Mouse (Mus musculus): ENCODE results near the gene R3hdml. TPM values are rescaled to one million over a fixed set of nuclear protein-coding genes. Genes with fewer than 3 reads are reported as not detected.

R3hdml gene
- polyA plus RNA-seq, 1 experiment from 2014 or later: 0.20 TPM

DNA sequence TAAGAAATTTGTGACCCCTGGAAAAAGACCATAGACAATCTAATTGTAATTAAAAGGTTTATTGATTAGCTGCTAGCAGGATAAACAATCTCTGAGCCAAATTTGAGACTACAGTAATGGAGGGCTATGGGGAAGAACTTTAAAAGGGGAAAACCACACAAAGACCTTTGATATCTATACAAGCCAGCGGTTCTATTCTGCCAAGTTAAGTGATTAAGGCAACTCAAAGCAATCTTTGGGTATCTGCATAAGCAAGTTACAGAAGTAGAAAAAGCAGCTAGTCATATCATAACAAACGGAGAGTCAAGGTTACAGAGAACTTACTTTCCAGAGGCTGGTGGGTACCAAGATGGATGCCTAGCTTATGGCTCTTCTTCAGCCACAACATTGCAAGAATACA, 35.4 kb downstream of the R3hdml start:
- Histone ChIP-seq H3K9ac (ENCODE audit: low read depth, low read length) (no peak overlapping the region), H3K27ac (ENCODE audit: low read length) (no peak overlapping the region), H3K4me3 (ENCODE audit: low read length) (no peak overlapping the region), H3K27me3 (replicated peaks; ENCODE audit: control insufficient read depth, insufficient read depth, low read length) (no peaks in the 10 kb centered on the region), H3K36me3 (ENCODE audit: control insufficient read depth, insufficient read depth, low read length) (no peaks in the 10 kb centered on the region), H3K9me3 (ENCODE audit: control insufficient read depth, low read length) (no peaks in the 10 kb centered on the region), H3K4me1 (ENCODE audit: control insufficient read depth, insufficient read depth, low read length) (peaks cover 6% of the 10 kb centered on the region), H3K4me2 (ENCODE audit: low read depth, low read length) (no peak overlapping the region)
- 83% methylated on average over 2 of the region's 2 CpGs for WGBS
- ATAC-seq: no peak

DNA sequence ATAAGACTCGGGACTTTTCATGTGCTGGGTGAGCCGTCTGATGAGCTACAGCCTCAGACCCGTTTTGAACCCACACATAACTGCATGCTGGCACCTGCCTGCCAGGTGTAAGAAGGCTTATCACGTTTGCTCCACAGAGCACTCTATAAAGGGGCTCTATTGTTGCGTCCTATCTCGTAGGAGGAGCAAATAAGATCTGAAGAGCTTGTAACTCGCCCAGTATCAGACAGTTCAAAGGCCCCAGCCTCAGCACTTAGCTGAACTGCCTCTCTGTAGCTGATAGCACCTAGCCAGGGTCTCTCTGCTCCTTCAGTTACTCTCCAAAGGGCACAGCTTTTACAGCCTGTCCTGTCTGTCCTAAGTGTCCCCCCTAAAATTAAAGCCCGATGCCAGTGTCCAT, 38.3 kb downstream of the R3hdml start:
- ATAC-seq: peak; percentile 77
- WGBS: 34% methylated on average over 8 of the region's 8 CpGs

DNA sequence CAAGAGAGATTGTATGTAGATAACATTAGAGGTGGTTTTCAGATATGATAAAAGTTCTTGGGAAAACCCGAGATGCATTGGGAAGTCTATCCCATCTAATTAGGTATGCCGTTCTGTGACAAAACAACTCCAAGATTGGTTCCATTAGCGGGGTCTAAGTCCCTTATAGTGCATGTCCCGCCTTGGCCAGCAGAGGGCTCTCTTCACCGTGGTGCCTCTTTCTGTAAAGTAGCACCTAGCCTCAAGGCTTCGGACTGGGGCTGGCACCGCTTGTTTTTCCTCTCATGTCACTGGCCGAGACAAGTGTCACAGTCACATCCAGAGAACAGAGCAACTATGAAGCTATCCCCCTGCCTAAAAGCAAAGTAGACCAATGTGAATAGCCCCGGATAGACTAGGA, 39.8 kb downstream of the R3hdml start:
- WGBS: 13% methylated on average over 9 of the region's 9 CpGs

More for the DNA sequence above, 38.3 kb downstream of the R3hdml start:
- Histone ChIP-seq H3K36me3 (ENCODE audit: control insufficient read depth, insufficient read depth, low read length) (no peaks in the 10 kb centered on the region), H3K4me3 (ENCODE audit: low read length) (no peak overlapping the region), H3K4me1 (ENCODE audit: control insufficient read depth, insufficient read depth, low read length) (peaks cover 10% of the 10 kb centered on the region), H3K4me2 (ENCODE audit: low read depth, low read length) (no peak overlapping the region), H3K9me3 (ENCODE audit: control insufficient read depth, low read length) (no peaks in the 10 kb centered on the region), H3K27me3 (replicated peaks; ENCODE audit: control insufficient read depth, insufficient read depth, low read length) (no peaks in the 10 kb centered on the region), H3K9ac (ENCODE audit: low read depth, low read length) (no peak overlapping the region), H3K27ac (ENCODE audit: low read length) (peak overlapping the region; percentile 62)

DNA sequence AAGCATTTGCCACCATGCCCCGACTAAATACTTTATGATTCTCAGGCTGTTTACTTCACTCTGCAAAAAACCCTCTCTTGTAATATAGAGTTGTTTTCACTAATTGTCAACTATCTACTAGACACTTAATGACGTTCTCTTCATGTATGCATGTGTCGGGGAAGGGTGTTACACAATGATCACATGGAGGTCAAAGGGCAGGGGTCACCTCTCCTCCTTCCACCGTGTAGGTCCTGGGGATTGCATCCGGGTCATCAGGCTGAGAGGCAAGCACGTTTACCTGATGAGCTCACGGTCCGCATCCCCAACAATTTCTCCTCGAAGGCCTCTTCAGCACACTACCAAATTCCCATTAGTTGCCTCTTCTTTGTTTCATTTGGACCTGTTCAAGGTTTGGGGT, 41.1 kb downstream of the R3hdml start:
- WGBS: 81% methylated on average over 9 of the region's 9 CpGs
- Histone ChIP-seq H3K4me2 (ENCODE audit: low read depth, low read length) (no peak overlapping the region), H3K36me3 (ENCODE audit: control insufficient read depth, insufficient read depth, low read length) (no peaks in the 10 kb centered on the region), H3K27me3 (replicated peaks; ENCODE audit: control insufficient read depth, insufficient read depth, low read length) (no peaks in the 10 kb centered on the region), H3K9ac (ENCODE audit: low read depth, low read length) (no peak overlapping the region), H3K27ac (ENCODE audit: low read length) (no peak overlapping the region), H3K4me3 (ENCODE audit: low read length) (no peak overlapping the region), H3K9me3 (ENCODE audit: control insufficient read depth, low read length) (no peaks in the 10 kb centered on the region), H3K4me1 (ENCODE audit: control insufficient read depth, insufficient read depth, low read length) (peaks cover 17% of the 10 kb centered on the region)
- no peak for ATAC-seq

More for the DNA sequence above, 39.8 kb downstream of the R3hdml start:
- H3K9me3 ChIP-seq (ENCODE audit: control insufficient read depth, low read length): no peaks in the 10 kb centered on the region
- H3K36me3 ChIP-seq (ENCODE audit: control insufficient read depth, insufficient read depth, low read length): no peaks in the 10 kb centered on the region
- ATAC-seq: no peak
- H3K4me1 ChIP-seq (ENCODE audit: control insufficient read depth, insufficient read depth, low read length): peaks cover 17% of the 10 kb centered on the region
- H3K9ac ChIP-seq (ENCODE audit: low read depth, low read length): peak overlapping the region; percentile 6; the same call in 1 of the 2 replicates
- no peak overlapping the region for H3K4me3 ChIP-seq (ENCODE audit: low read length)
- H3K27me3 ChIP-seq (replicated peaks; ENCODE audit: control insufficient read depth, insufficient read depth, low read length): no peaks in the 10 kb centered on the region
- H3K4me2 ChIP-seq (ENCODE audit: low read depth, low read length): no peak overlapping the region
- no peak overlapping the region for H3K27ac ChIP-seq (ENCODE audit: low read length)

DNA sequence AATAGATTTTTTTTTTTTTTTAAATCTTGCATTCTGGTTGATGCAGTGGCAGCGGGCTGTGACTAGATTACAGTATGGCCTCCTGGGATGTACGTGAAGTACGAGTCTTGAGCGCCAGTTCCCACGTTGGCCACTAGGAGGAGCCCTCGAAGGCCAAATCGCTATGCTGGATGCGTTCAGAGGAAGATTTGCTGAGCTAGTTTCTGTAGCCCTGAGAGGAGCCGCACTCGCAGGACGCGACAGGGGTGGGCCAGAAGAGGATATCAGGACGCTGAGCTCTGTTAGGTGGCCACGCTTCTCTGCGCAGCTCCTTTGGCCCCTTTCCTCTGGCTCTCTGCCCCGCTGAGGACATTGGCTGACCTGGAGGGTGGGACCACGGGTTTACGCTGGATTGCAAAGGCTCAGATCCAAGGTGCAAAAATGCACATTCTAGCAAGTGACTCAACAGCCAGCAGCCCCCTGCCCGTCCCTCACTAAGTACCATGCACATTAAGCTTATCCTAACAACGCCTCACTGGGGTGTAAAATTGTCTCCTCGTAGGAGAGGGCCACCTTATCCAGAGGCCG, 42.9 kb downstream of the R3hdml start:
- H3K27ac ChIP-seq (ENCODE audit: low read length): peak overlapping the region; percentile 71
- peak overlapping the region; percentile 31 for H3K4me3 ChIP-seq (ENCODE audit: low read length)
- H3K4me1 ChIP-seq (ENCODE audit: control insufficient read depth, insufficient read depth, low read length): peaks cover 19% of the 10 kb centered on the region
- peak; percentile 39 for ATAC-seq
- peak overlapping the region; percentile 66 for H3K9ac ChIP-seq (ENCODE audit: low read depth, low read length)
- no peaks in the 10 kb centered on the region for H3K36me3 ChIP-seq (ENCODE audit: control insufficient read depth, insufficient read depth, low read length)
- H3K27me3 ChIP-seq (replicated peaks; ENCODE audit: control insufficient read depth, insufficient read depth, low read length): no peaks in the 10 kb centered on the region
- 7% methylated on average over 22 of the region's 22 CpGs for WGBS
- peak overlapping the region; percentile 63 for H3K4me2 ChIP-seq (ENCODE audit: low read depth, low read length)
- H3K9me3 ChIP-seq (ENCODE audit: control insufficient read depth, low read length): no peaks in the 10 kb centered on the region

DNA sequence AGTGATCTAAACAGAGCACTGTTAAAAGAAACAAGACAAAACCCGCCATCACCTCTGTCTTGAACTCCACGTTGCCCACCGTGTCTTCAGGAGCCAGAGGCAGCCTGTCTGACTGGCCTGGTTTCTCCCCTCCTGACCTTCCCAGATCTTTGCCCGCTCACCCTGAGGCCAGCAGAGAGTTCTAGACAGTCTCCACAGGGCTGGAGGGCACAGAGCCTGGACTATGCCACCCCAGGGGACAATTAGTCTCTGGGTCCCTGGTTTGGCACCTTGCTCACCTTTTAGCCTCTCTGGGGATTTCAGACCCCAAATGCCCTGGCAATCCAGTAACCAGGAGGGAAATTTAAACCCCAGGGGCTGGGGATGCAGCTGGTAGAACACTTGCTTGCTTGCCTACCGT, 45.3 kb downstream of the R3hdml start:
- Histone ChIP-seq H3K36me3 (ENCODE audit: control insufficient read depth, insufficient read depth, low read length) (no peaks in the 10 kb centered on the region), H3K27me3 (replicated peaks; ENCODE audit: control insufficient read depth, insufficient read depth, low read length) (no peaks in the 10 kb centered on the region), H3K9ac (ENCODE audit: low read depth, low read length) (0 out of 2 replicates have a peak overlapping the region, but pooled peaks have one; percentile 31), H3K4me3 (ENCODE audit: low read length) (no peak overlapping the region), H3K27ac (ENCODE audit: low read length) (no peak overlapping the region), H3K4me2 (ENCODE audit: low read depth, low read length) (0 out of 2 replicates have a peak overlapping the region, but pooled peaks have one; percentile 35), H3K4me1 (ENCODE audit: control insufficient read depth, insufficient read depth, low read length) (peaks cover 13% of the 10 kb centered on the region), H3K9me3 (ENCODE audit: control insufficient read depth, low read length) (no peaks in the 10 kb centered on the region)
- 76% methylated on average over 5 of the region's 5 CpGs for WGBS
- ATAC-seq: no peak

DNA sequence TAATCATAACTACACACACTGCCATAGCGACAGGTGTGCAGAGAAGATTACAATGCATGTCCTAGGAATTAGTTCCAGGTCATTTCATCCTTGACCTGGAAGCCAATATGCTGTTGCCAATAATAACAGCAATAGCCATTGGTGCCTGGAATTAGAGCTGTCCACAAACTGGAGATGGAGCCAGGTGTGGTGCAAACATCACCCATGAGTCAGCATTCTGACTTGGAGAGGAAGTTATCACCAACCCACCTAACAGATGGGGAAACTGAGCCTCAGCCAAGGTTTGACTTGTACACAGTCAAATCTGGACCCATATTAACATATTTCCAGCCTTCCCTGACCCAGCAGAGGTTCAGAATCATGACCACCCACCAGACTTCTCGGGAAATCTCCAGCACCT, 46.3 kb downstream of the R3hdml start:
- Histone ChIP-seq H3K4me2 (ENCODE audit: low read depth, low read length) (peak overlapping the region; percentile 35), H3K27me3 (replicated peaks; ENCODE audit: control insufficient read depth, insufficient read depth, low read length) (no peaks in the 10 kb centered on the region), H3K9me3 (ENCODE audit: control insufficient read depth, low read length) (no peaks in the 10 kb centered on the region), H3K36me3 (ENCODE audit: control insufficient read depth, insufficient read depth, low read length) (no peaks in the 10 kb centered on the region), H3K4me1 (ENCODE audit: control insufficient read depth, insufficient read depth, low read length) (peaks cover 13% of the 10 kb centered on the region), H3K9ac (ENCODE audit: low read depth, low read length) (no peak overlapping the region), H3K27ac (ENCODE audit: low read length) (peak overlapping the region; percentile 90; the same call in 1 of the 2 replicates), H3K4me3 (ENCODE audit: low read length) (peak overlapping the region; percentile 42)
- 88% methylated on average over 2 of the region's 2 CpGs for WGBS
- ATAC-seq: no peak

GRCm38 (mm10) chr2:163539321-163540040, 47.4 kb downstream of the R3hdml start:
- H3K9ac ChIP-seq (ENCODE audit: low read depth, low read length): peak overlapping the region; percentile 69
- 53% methylated on average over 13 of the region's 13 CpGs for WGBS
- peak overlapping the region; percentile 90 for H3K27ac ChIP-seq (ENCODE audit: low read length)
- peak overlapping the region; percentile 35 for H3K4me2 ChIP-seq (ENCODE audit: low read depth, low read length)
- H3K27me3 ChIP-seq (replicated peaks; ENCODE audit: control insufficient read depth, insufficient read depth, low read length): no peaks in the 10 kb centered on the region
- H3K4me1 ChIP-seq (ENCODE audit: control insufficient read depth, insufficient read depth, low read length): peaks cover 13% of the 10 kb centered on the region
- H3K36me3 ChIP-seq (ENCODE audit: control insufficient read depth, insufficient read depth, low read length): no peaks in the 10 kb centered on the region
- no peaks in the 10 kb centered on the region for H3K9me3 ChIP-seq (ENCODE audit: control insufficient read depth, low read length)
- peak overlapping the region; percentile 42 for H3K4me3 ChIP-seq (ENCODE audit: low read length)
- ATAC-seq: no peak

DNA sequence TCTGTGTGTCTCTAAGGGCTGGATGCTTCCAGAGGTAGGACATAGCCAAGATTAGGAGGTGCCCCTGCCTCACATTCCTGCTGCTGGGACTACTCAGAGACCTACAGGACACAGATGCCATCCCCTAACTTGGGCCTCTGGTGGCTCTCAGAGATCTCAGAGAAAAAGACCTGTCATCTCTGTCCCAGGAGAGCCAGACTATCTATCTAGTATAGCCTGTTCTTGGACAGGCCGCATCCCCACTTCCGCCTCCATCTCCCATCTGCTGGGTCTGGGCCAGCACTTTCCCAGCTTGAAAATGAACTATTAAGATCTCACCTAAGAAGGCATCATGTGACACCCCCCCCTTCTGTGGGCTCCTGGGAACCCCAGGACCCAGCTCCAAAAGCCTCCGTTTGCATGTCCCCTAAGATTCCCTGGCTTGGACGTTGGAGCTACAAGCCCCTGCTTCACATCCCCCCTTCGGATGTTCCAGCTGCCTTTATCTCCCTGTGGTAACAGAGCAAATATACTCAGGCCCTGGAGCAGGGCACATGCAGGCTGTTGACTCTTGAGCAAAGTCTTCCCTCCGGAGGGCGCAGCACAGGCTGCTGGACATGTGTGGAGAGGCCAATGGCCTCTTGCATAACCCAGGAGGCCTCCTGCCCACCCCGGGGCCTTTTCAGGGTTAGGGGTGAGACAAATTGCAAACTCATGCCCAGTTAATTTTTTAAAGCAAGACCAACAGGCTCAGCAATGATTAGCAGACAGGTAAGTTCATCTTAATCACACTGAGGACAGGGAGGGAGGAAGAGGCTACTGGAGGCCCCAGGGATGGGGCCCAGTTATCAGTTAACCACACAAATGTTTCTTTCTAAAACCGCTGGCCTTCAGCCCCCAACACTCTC, 48.4 kb downstream of the R3hdml start:
- H3K36me3 ChIP-seq (ENCODE audit: control insufficient read depth, insufficient read depth, low read length): no peaks in the 10 kb centered on the region
- H3K9ac ChIP-seq (ENCODE audit: low read depth, low read length): peak overlapping the region; percentile 69
- no peaks in the 10 kb centered on the region for H3K27me3 ChIP-seq (replicated peaks; ENCODE audit: control insufficient read depth, insufficient read depth, low read length)
- ATAC-seq: peak; percentile 73
- peaks cover 8% of the 10 kb centered on the region for H3K4me1 ChIP-seq (ENCODE audit: control insufficient read depth, insufficient read depth, low read length)
- peak overlapping the region; percentile 90 for H3K27ac ChIP-seq (ENCODE audit: low read length)
- H3K9me3 ChIP-seq (ENCODE audit: control insufficient read depth, low read length): no peaks in the 10 kb centered on the region
- 59% methylated on average over 9 of the region's 9 CpGs for WGBS
- peak overlapping the region; percentile 42 for H3K4me3 ChIP-seq (ENCODE audit: low read length)
- H3K4me2 ChIP-seq (ENCODE audit: low read depth, low read length): peak overlapping the region; percentile 35
